Mouse (Mus musculus) cortical plate, adult 2 months (tissue): ENCODE measurements at regions not wholly inside any gene's neighbourhood (a gene's known extent, or its start where the extent isn't known, plus 50 kb on each side); places are given as distances from the start of the nearest gene placed in this dataset.

ENCODE experiments used
- CTCF ChIP-seq: fragments of 200-500 bp; IDR thresholded peaks from 2 replicates; pipeline ENCODE4 v1.5.1; 2011; ENCODE audit warnings: mild to moderate bottlenecking, control low read depth, low read length; ENCODE audit not compliant: insufficient read depth; ENCODE audit errors: extremely low read depth
- POLR2A ChIP-seq: fragments of 200-500 bp; IDR thresholded peaks from 2 replicates; pipeline ENCODE4 v1.6.1; 2011; ENCODE audit warnings: mild to moderate bottlenecking, low read length, control low read depth; ENCODE audit not compliant: insufficient read depth; ENCODE audit errors: extremely low read depth

- TF ChIP-seq CTCF (no peak), POLR2A (no peak)
Observed at GRCm38 (mm10) chr8:36016321-36017114, 250.9 kb downstream of the Gm19410 start.
